ENCODE assay signal across 9 mouse cellular contexts in genomic region chr15:74075903-74076721, GRCm38 (mm10).
DNase-seq lines count a peak whose midpoint lies in the region; ATAC-seq and TF ChIP-seq lines count a peak whose summit lies in the region.
"Had no signal": no experiment of that assay in that cellular context is flagged by ENCODE, and none has a peak within 500 bp of the region (broad histone marks: within the 10 kb centered on the region; RNA-seq: fewer than 3 reads in every experiment).

No protein-coding gene starts in this region.

- H3K79me2 ChIP-seq in MEL (ENCODE audit: control insufficient read depth, insufficient read depth, low read length, poor library complexity): no peaks in the 10 kb centered on the region

- no peak for TF ChIP-seq EP300 in MEL (IDR thresholded peaks at IDR 0.05; ENCODE audit: low read depth in 1 of 2, low read length in 2 of 2)

- peak overlapping the region; percentile 26 for H3K4me2 ChIP-seq in hindbrain, embryonic 13.5 days
- H3K4me2 ChIP-seq: heart, embryonic 13.5 days had no signal

- TF ChIP-seq POLR2A in MEL (IDR thresholded peaks at IDR 0.05; ENCODE audit: control insufficient read depth in 1 of 2, insufficient read depth in 1 of 2, low read depth in 1 of 2, low read length in 2 of 2, poor library complexity in 1 of 2): no peak

- peak; percentile 85 for DNase-seq in MEL (ENCODE audit: low read depth, low spot score)
- peak; percentile 78 for DNase-seq in c-Kit-positive CD71-negative TER-119-negative erythroid progenitor cells, embryonic 14.5 days (ENCODE audit: low read depth)
- peak; percentile 16 to 38 for DNase-seq in frontal cortex, postnatal 14 days (ENCODE audit: low spot score in 2 of 2)
- DNase-seq in layer of hippocampus, postnatal 10 days (ENCODE audit: low spot score in 2 of 2): peak; percentile 80 to 81
- peak; percentile 68 for DNase-seq in lung, postnatal 25 days (ENCODE audit: low spot score)
- peak; percentile 49 to 68 for DNase-seq in right cerebral cortex, adult 2 months (ENCODE audit: low spot score in 2 of 2)

- no peak overlapping the region for H3K9ac ChIP-seq in MEL (ENCODE audit: control insufficient read depth, low read depth, low read length, poor library complexity, severe bottlenecking)
- no peak overlapping the region for H3K9ac ChIP-seq in hindbrain, embryonic 13.5 days
- H3K9ac ChIP-seq: heart, embryonic 13.5 days had no signal

- TF ChIP-seq RAD21 in MEL (IDR thresholded peaks at IDR 0.05; ENCODE audit: low read depth, low read length): no peak

- no peak for ATAC-seq in hindbrain, embryonic 13.5 days (ENCODE audit: low FRiP score)
- ATAC-seq in erythroid progenitor cell, adult 5-6 weeks (replicated peaks; ENCODE audit: low FRiP score, poor library complexity, severe bottlenecking): no peak

- no peaks in the 10 kb centered on the region for H3K9me3 ChIP-seq in MEL (replicated peaks; ENCODE audit: insufficient read depth, low read length)
- no peaks in the 10 kb centered on the region for H3K9me3 ChIP-seq in hindbrain, embryonic 13.5 days
- H3K9me3 ChIP-seq: heart, embryonic 13.5 days had no signal

- H3K4me1 ChIP-seq in MEL (ENCODE audit: control insufficient read depth in 1 of 2, insufficient read depth in 2 of 2, low read length in 2 of 2): no peaks in the 10 kb centered on the region
- peaks cover 19% of the 10 kb centered on the region for H3K4me1 ChIP-seq in hindbrain, embryonic 13.5 days (replicated peaks)
- H3K4me1 ChIP-seq: heart, embryonic 13.5 days had no signal

- no peaks in the 10 kb centered on the region for H3K36me3 ChIP-seq in MEL (ENCODE audit: control insufficient read depth in 1 of 2, insufficient read depth in 2 of 2, low read length in 2 of 2)
- H3K36me3 ChIP-seq in hindbrain, embryonic 13.5 days: no peaks in the 10 kb centered on the region
- H3K36me3 ChIP-seq: heart, embryonic 13.5 days had no signal

- WGBS in hindbrain, embryonic 13.5 days: 30% methylated on average over 16 of the region's 16 CpGs

- no peak overlapping the region for H3K4me3 ChIP-seq in MEL (ENCODE audit: control insufficient read depth in 1 of 2, insufficient read depth in 1 of 2, low read depth in 2 of 2, low read length in 2 of 2)
- no peak overlapping the region for H3K4me3 ChIP-seq in hindbrain, embryonic 13.5 days
- H3K4me3 ChIP-seq: heart, embryonic 13.5 days had no signal

- no peaks in the 10 kb centered on the region for H3K27me3 ChIP-seq in MEL (ENCODE audit: control insufficient read depth in 1 of 2, insufficient read depth in 2 of 2, low read length in 2 of 2)
- peaks cover 4% of the 10 kb centered on the region; the same call in 1 of the 2 replicates for H3K27me3 ChIP-seq in hindbrain, embryonic 13.5 days
- H3K27me3 ChIP-seq: heart, embryonic 13.5 days had no signal

- no peak overlapping the region for H3K27ac ChIP-seq in MEL (ENCODE audit: control insufficient read depth, low read depth, low read length)
- peak overlapping the region; percentile 71 for H3K27ac ChIP-seq in hindbrain, embryonic 13.5 days
- H3K27ac ChIP-seq: heart, embryonic 13.5 days had no signal

- no peak for TF ChIP-seq CTCF in MEL (IDR thresholded peaks at IDR 0.05 in 2 of 3, conservative IDR thresholded peaks at IDR 0.05 in 1 of 3; ENCODE audit: control insufficient read depth in 1 of 3, insufficient read depth in 1 of 3, low read depth in 2 of 3, low read length in 3 of 3, poor library complexity in 1 of 3, severe bottlenecking in 1 of 3)

TF ChIP-seq in MEL, 35 proteins besides CTCF, POLR2A, EP300 and RAD21:
- TF ChIP-seq ZC3H11A (IDR thresholded peaks at IDR 0.05; ENCODE audit: low read depth, low read length): no peak
- peak; percentile 80 for TF ChIP-seq SIN3A (IDR thresholded peaks at IDR 0.05; ENCODE audit: low read length)

Comparison
In these comparisons a context has a peak if more than half of its experiments do, and no peak if none do; other contexts are left out.
1. DNase-seq: peak in every context shown above with its lines; median percentile 85 in MEL; 80 in layer of hippocampus, postnatal 10 days; 78 in c-Kit-positive CD71-negative TER-119-negative erythroid progenitor cells, embryonic 14.5 days; 68 in lung, postnatal 25 days; 58 in right cerebral cortex, adult 2 months; 27 in frontal cortex, postnatal 14 days.